Mouse (Mus musculus) frontal cortex, postnatal 36 days (tissue): ENCODE measurements around the gene Nup50.

Experiments used
- DNase-seq, 2 experiments: peaks; one replicate each; pipeline ENCODE4 v3.0.0; 2022; ENCODE audit warnings: low spot score in 2 of 2

Gene Nup50

GRCm38 (mm10) chr15:84989098-84989497 lies 65.9 kb downstream of the Nup50 start:
- no peak for DNase-seq

GRCm38 (mm10) chr15:84989771-84990170 lies 66.6 kb downstream of the Nup50 start:
- no peak for DNase-seq
